Mouse (Mus musculus): ENCODE results near the gene Lpin2. TPM values are rescaled to one million over a fixed set of nuclear protein-coding genes. Genes with fewer than 3 reads are reported as not detected.

The Lpin2 gene
- polyA plus RNA-seq (2015; fragmentation: Nextera tagmentation; extraction: Ambion mirVana): 35.3 and 37.3 TPM in 2 replicates

- Histone ChIP-seq H3K36me3 (no peaks in the 10 kb centered on the region), H3K9me3 (replicated peaks) (no peaks in the 10 kb centered on the region), H3K4me1 (peaks cover 30% of the 10 kb centered on the region), H3K9ac (peak within 1 kb of the TSS; percentile 74), H3K27me3 (no peaks in the 10 kb centered on the region), H3K27ac (replicated peaks) (peak within 1 kb of the TSS; percentile 89), H3K4me2 (replicated peaks) (peak within 1 kb of the TSS; percentile 82), H3K4me3 (replicated peaks) (peak within 1 kb of the TSS; percentile 65)
- no peak for ATAC-seq (ENCODE audit: insufficient number of reproducible peaks, low FRiP score, low TSS enrichment, low read depth)
- 18% methylated on average over 6 of the region's 6 CpGs for WGBS
Measured at GRCm38 (mm10) chr17:71182211-71182721, at the start of gene Lpin2. Gene Lpin2 (plus strand): TSS chr17:71182560.

GRCm38 (mm10) chr17:71132856-71133439, 49.4 kb upstream of the Lpin2 start:
- H3K27me3 ChIP-seq: no peaks in the 10 kb centered on the region
- H3K4me2 ChIP-seq (replicated peaks): no peak overlapping the region
- H3K9ac ChIP-seq: no peak overlapping the region
- no peaks in the 10 kb centered on the region for H3K9me3 ChIP-seq (replicated peaks)
- H3K27ac ChIP-seq (replicated peaks): no peak overlapping the region
- ATAC-seq (ENCODE audit: insufficient number of reproducible peaks, low FRiP score, low TSS enrichment, low read depth): no peak
- H3K36me3 ChIP-seq: no peaks in the 10 kb centered on the region
- 87% methylated on average over 11 of the region's 11 CpGs for WGBS
- peaks cover 11% of the 10 kb centered on the region for H3K4me1 ChIP-seq
- H3K4me3 ChIP-seq (replicated peaks): no peak overlapping the region

GRCm38 (mm10) chr17:71134441-71134955, 47.9 kb upstream of the Lpin2 start:
- Histone ChIP-seq H3K27ac (replicated peaks) (no peak overlapping the region), H3K36me3 (no peaks in the 10 kb centered on the region), H3K27me3 (no peaks in the 10 kb centered on the region), H3K9me3 (replicated peaks) (no peaks in the 10 kb centered on the region), H3K9ac (no peak overlapping the region), H3K4me1 (peaks cover 10% of the 10 kb centered on the region), H3K4me2 (replicated peaks) (no peak overlapping the region), H3K4me3 (replicated peaks) (no peak overlapping the region)
- WGBS: 91% methylated on average over 3 of the region's 3 CpGs
- no peak for ATAC-seq (ENCODE audit: insufficient number of reproducible peaks, low FRiP score, low TSS enrichment, low read depth)

GRCm38 (mm10) chr17:71135108-71135507, 47.3 kb upstream of the Lpin2 start:
- Histone ChIP-seq H3K9ac (no peak overlapping the region), H3K4me2 (replicated peaks) (no peak overlapping the region), H3K36me3 (no peaks in the 10 kb centered on the region), H3K27ac (replicated peaks) (no peak overlapping the region), H3K4me3 (replicated peaks) (no peak overlapping the region), H3K27me3 (no peaks in the 10 kb centered on the region), H3K4me1 (peaks cover 4% of the 10 kb centered on the region; the same call in 1 of the 2 replicates), H3K9me3 (replicated peaks) (no peaks in the 10 kb centered on the region)
- WGBS: 66% methylated on average over 5 of the region's 5 CpGs
- ATAC-seq (ENCODE audit: insufficient number of reproducible peaks, low FRiP score, low TSS enrichment, low read depth): no peak

GRCm38 (mm10) chr17:71135866-71136265, 46.5 kb upstream of the Lpin2 start:
- Histone ChIP-seq H3K4me3 (replicated peaks) (no peak overlapping the region), H3K9ac (no peak overlapping the region), H3K27ac (replicated peaks) (no peak overlapping the region), H3K4me2 (replicated peaks) (no peak overlapping the region), H3K27me3 (no peaks in the 10 kb centered on the region), H3K36me3 (no peaks in the 10 kb centered on the region), H3K4me1 (no peaks in the 10 kb centered on the region), H3K9me3 (replicated peaks) (no peaks in the 10 kb centered on the region)
- no peak for ATAC-seq (ENCODE audit: insufficient number of reproducible peaks, low FRiP score, low TSS enrichment, low read depth)
- WGBS: 84% methylated on average over 5 of the region's 5 CpGs

- Histone ChIP-seq H3K4me3 (replicated peaks) (no peak overlapping the region), H3K9me3 (replicated peaks) (no peaks in the 10 kb centered on the region), H3K27ac (replicated peaks) (no peak overlapping the region), H3K4me2 (replicated peaks) (no peak overlapping the region), H3K9ac (no peak overlapping the region), H3K4me1 (no peaks in the 10 kb centered on the region), H3K27me3 (no peaks in the 10 kb centered on the region), H3K36me3 (no peaks in the 10 kb centered on the region)
- 73% methylated on average over 16 of the region's 16 CpGs for WGBS
- no peak for ATAC-seq (ENCODE audit: insufficient number of reproducible peaks, low FRiP score, low TSS enrichment, low read depth)
Measured at GRCm38 (mm10) chr17:71136384-71137333, 45.7 kb upstream of the Lpin2 start.

- Histone ChIP-seq H3K4me2 (replicated peaks) (no peak overlapping the region), H3K36me3 (no peaks in the 10 kb centered on the region), H3K9ac (no peak overlapping the region), H3K27me3 (no peaks in the 10 kb centered on the region), H3K4me1 (no peaks in the 10 kb centered on the region), H3K9me3 (replicated peaks) (no peaks in the 10 kb centered on the region), H3K27ac (replicated peaks) (no peak overlapping the region), H3K4me3 (replicated peaks) (no peak overlapping the region)
- 75% methylated on average over 2 of the region's 2 CpGs for WGBS
- no peak for ATAC-seq (ENCODE audit: insufficient number of reproducible peaks, low FRiP score, low TSS enrichment, low read depth)
Measured at GRCm38 (mm10) chr17:71137334-71137721, 45.0 kb upstream of the Lpin2 start.

- 72% methylated on average over 4 of the region's 4 CpGs for WGBS
- Histone ChIP-seq H3K4me3 (replicated peaks) (no peak overlapping the region), H3K27ac (replicated peaks) (no peak overlapping the region), H3K4me2 (replicated peaks) (no peak overlapping the region), H3K36me3 (no peaks in the 10 kb centered on the region), H3K27me3 (no peaks in the 10 kb centered on the region), H3K9me3 (replicated peaks) (no peaks in the 10 kb centered on the region), H3K4me1 (no peaks in the 10 kb centered on the region), H3K9ac (no peak overlapping the region)
- no peak for ATAC-seq (ENCODE audit: insufficient number of reproducible peaks, low FRiP score, low TSS enrichment, low read depth)
Measured at GRCm38 (mm10) chr17:71142068-71142467, 40.3 kb upstream of the Lpin2 start.

GRCm38 (mm10) chr17:71143155-71143554, 39.2 kb upstream of the Lpin2 start:
- no peaks in the 10 kb centered on the region for H3K27me3 ChIP-seq
- H3K9ac ChIP-seq: no peak overlapping the region
- H3K27ac ChIP-seq (replicated peaks): no peak overlapping the region
- H3K4me1 ChIP-seq: no peaks in the 10 kb centered on the region
- WGBS: 88% methylated on average over 4 of the region's 4 CpGs
- ATAC-seq (ENCODE audit: insufficient number of reproducible peaks, low FRiP score, low TSS enrichment, low read depth): no peak
- no peak overlapping the region for H3K4me3 ChIP-seq (replicated peaks)
- no peaks in the 10 kb centered on the region for H3K36me3 ChIP-seq
- no peak overlapping the region for H3K4me2 ChIP-seq (replicated peaks)
- no peaks in the 10 kb centered on the region for H3K9me3 ChIP-seq (replicated peaks)

- no peak overlapping the region for H3K27ac ChIP-seq (replicated peaks)
- WGBS: 79% methylated on average over 19 of the region's 19 CpGs
- H3K36me3 ChIP-seq: no peaks in the 10 kb centered on the region
Measured at GRCm38 (mm10) chr17:71144322-71145116, 37.8 kb upstream of the Lpin2 start.

More at GRCm38 (mm10) chr17:71144322-71145116, 37.8 kb upstream of the Lpin2 start:
- H3K9me3 ChIP-seq (replicated peaks): no peaks in the 10 kb centered on the region
- no peaks in the 10 kb centered on the region for H3K4me1 ChIP-seq
- no peak for ATAC-seq (ENCODE audit: insufficient number of reproducible peaks, low FRiP score, low TSS enrichment, low read depth)
- H3K27me3 ChIP-seq: no peaks in the 10 kb centered on the region
- no peak overlapping the region for H3K9ac ChIP-seq
- no peak overlapping the region for H3K4me2 ChIP-seq (replicated peaks)
- H3K4me3 ChIP-seq (replicated peaks): no peak overlapping the region

Measured in embryonic facial prominence, embryonic 15.5 days (tissue).